Mouse (Mus musculus) CH12.LX (cell line): ENCODE results near the gene Rfx4.

ENCODE experiments used
- CTCF ChIP-seq, 2 experiments: IDR thresholded peaks in 1 of 2; conservative IDR thresholded peaks in 1 of 2; 2 replicates each; pipeline ENCODE4 v1.5.1; 2011 to 2012; ENCODE audit warnings: low read depth in 2 of 2, low read length in 2 of 2, improper control_type of control experiment in 1 of 2, inconsistent platforms in 1 of 2, mild to moderate bottlenecking in 1 of 2, moderate library complexity in 1 of 2
- EP300 ChIP-seq: IDR thresholded peaks from 2 replicates; pipeline ENCODE4 v1.6.1; 2011; ENCODE audit warnings: low read length, improper control_type of control experiment
- GABPA ChIP-seq: IDR thresholded peaks from 2 replicates; pipeline ENCODE4 v1.6.1; 2012; ENCODE audit warnings: low read depth, low read length, improper control_type of control experiment, inconsistent platforms; ENCODE audit not compliant: insufficient replicate concordance
- JUND ChIP-seq: conservative IDR thresholded peaks from 2 replicates; pipeline ENCODE4 v1.6.1; 2011; ENCODE audit warnings: low read depth, low read length, improper control_type of control experiment
- NRF1 ChIP-seq: IDR thresholded peaks from 2 replicates; pipeline ENCODE4 v1.6.1; 2014; ENCODE audit warnings: low read depth, mild to moderate bottlenecking, inconsistent platforms, low read length, improper control_type of control experiment, moderate library complexity
- POLR2A ChIP-seq: IDR thresholded peaks from 2 replicates; pipeline ENCODE4 v1.6.1; 2011; ENCODE audit warnings: low read depth, mild to moderate bottlenecking, improper control_type of control experiment, low read length

DNA sequence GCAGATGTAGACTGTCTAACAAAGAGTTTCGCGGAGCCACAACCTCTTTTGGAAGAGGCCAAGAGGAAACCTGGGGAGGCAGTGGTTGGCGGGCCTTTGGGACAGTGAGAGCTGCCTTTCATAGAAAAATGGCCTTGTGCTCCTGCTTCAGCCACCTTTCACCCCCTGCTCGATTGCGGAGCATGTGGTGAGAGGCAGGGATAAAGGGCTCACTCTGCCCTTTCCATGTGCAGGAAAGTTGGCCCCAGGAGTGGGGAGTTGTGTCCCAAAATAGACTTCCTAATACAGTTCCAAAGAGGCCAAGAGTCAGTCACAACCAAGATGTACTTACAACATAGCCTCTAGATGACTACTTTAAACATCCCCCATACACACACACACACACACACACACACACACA lies 145.8 kb downstream of the Rfx4 start:
- TF ChIP-seq CTCF (conservative IDR thresholded peaks at IDR 0.05 in 1 of 2, IDR thresholded peaks at IDR 0.05 in 1 of 2; ENCODE audit: low read depth in 2 of 2, low read length in 2 of 2) = no peak
- TF ChIP-seq GABPA = no peak
- TF ChIP-seq POLR2A = no peak
- no peak for TF ChIP-seq JUND
- no peak for TF ChIP-seq NRF1
- TF ChIP-seq EP300 = no peak
